Mouse (Mus musculus) kidney, adult 2 months (tissue): ENCODE measurements around the gene Kcnj8.

Experiments used
- CTCF ChIP-seq: fragments of 200-500 bp; conservative IDR thresholded peaks from 2 replicates; pipeline ENCODE4 v1.5.1; 2011; ENCODE audit warnings: low read depth, mild to moderate bottlenecking, control low read depth, low read length, moderate library complexity, mixed read lengths; ENCODE audit not compliant: insufficient read depth, insufficient read length
- POLR2A ChIP-seq: fragments of 200-500 bp; IDR thresholded peaks from one replicate; pipeline ENCODE4 v1.6.1; 2011; ENCODE audit warnings: low read depth, low read length, control low read depth

DNA sequence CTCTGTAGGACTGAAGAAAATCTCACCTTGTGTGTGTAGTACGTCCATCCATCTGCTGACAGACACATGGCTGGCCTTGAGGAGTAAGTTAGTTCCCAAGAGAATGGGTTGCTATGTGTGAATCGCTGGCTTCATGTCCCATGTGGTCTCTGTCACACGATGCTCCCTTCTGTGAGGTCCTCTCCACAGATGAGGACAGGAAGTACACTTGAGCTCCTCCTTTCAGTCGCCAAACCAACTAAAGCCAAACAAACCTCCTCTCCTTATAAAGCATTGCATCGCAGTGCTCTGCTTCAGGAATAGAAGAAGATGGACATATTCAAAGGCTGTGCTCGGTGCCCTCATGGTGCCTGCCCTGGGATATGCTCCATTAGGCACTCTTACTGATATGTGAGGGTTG lies 6.4 kb upstream of the Kcnj8 start:
- no peak for TF ChIP-seq CTCF
- TF ChIP-seq POLR2A: no peak
